Mouse (Mus musculus) kidney, embryonic 15.5 days (tissue): ENCODE data around the gene Sms. TPM values are rescaled to one million over a fixed set of nuclear protein-coding genes. Genes with fewer than 3 reads are reported as not detected.
A peak's percentile ranks its signal among the peaks of the same experiment; 100 is the strongest.

Experiments
- ATAC-seq: fragments of 200-750 bp; cut with Nextera tagmentation; replicated peaks from 2 replicates; pipeline ENCODE4 v1.8.0; 2017; ENCODE audit warnings: moderate TSS enrichment; ENCODE audit not compliant: low FRiP score
- H3K27ac ChIP-seq: fragments of 300-500 bp; sonication (generic); 2 replicates; pipeline ENCODE4 v1.5.1; 2015; ENCODE audit warnings: mild to moderate bottlenecking, inconsistent platforms
- H3K27me3 ChIP-seq: fragments of 300-500 bp; sonication (generic); 2 replicates; pipeline ENCODE4 v1.6.1; 2015; ENCODE audit warnings: inconsistent platforms
- H3K36me3 ChIP-seq: fragments of 300-500 bp; sonication (generic); 2 replicates; pipeline ENCODE4 v1.6.1; 2015; ENCODE audit warnings: inconsistent platforms
- H3K4me1 ChIP-seq: fragments of 300-500 bp; sonication (generic); 2 replicates; pipeline ENCODE4 v1.6.1; 2015; ENCODE audit warnings: inconsistent platforms
- H3K4me2 ChIP-seq: fragments of 300-500 bp; sonication (generic); 2 replicates; pipeline ENCODE4 v1.6.1; 2015; ENCODE audit warnings: moderate library complexity, mild to moderate bottlenecking, inconsistent platforms
- H3K4me3 ChIP-seq: fragments of 300-500 bp; sonication (generic); replicated peaks from 2 replicates; pipeline ENCODE4 v1.5.1; 2015; ENCODE audit warnings: mild to moderate bottlenecking, inconsistent platforms
- H3K9ac ChIP-seq: fragments of 300-500 bp; sonication (generic); 2 replicates; pipeline ENCODE4 v1.6.1; 2015; ENCODE audit warnings: mild to moderate bottlenecking, inconsistent platforms
- H3K9me3 ChIP-seq: fragments of 300-500 bp; sonication (generic); replicated peaks from 2 replicates; pipeline ENCODE4 v1.6.1; 2016; ENCODE audit warnings: inconsistent platforms
- WGBS: fragments of 180-500 bp; shearing (Covaris S2); methylation state at CpG from one replicate; pipeline ENCODE4 v1.1.7; 2015; ENCODE audit warnings: mixed read lengths; 5-methylcytosine and 5-hydroxymethylcytosine counted together
- polyA plus RNA-seq: library from polyadenylated mRNA; unstranded; fragments of >200 nt; fragmentation: Nextera tagmentation; extraction: Ambion mirVana; gene quantifications from 2 replicates; pipeline ENCODE4 v1.2.1, GENCODE M21; 2015

Gene Sms
- 64.0 and 73.2 TPM in 2 replicates for polyA plus RNA-seq

GRCm38 (mm10) chrX:157491944-157492726, at the start of gene Sms:
Gene Sms, minus strand, starts transcription at chrX:157492287.
- H3K4me3 ChIP-seq: peak within 1 kb of the TSS; percentile 66
- ATAC-seq: peak; percentile 94
- 0 out of 2 replicates have a peak, but pooled peaks cover 6% of the 10 kb centered on the region for H3K4me1 ChIP-seq
- peak within 1 kb of the TSS; percentile 63 for H3K4me2 ChIP-seq
- H3K36me3 ChIP-seq: no peaks in the 10 kb centered on the region
- H3K27me3 ChIP-seq: no peaks in the 10 kb centered on the region
- peak within 1 kb of the TSS; percentile 81 for H3K27ac ChIP-seq
- H3K9ac ChIP-seq: peak within 1 kb of the TSS; percentile 70
- WGBS: 22% methylated on average over 23 of the region's 45 CpGs
- no peaks in the 10 kb centered on the region for H3K9me3 ChIP-seq

- H3K36me3 ChIP-seq: no peaks in the 10 kb centered on the region
- no peak for ATAC-seq
- peaks cover 4% of the 10 kb centered on the region; the same call in 1 of the 2 replicates for H3K27me3 ChIP-seq
- no peak overlapping the region for H3K4me3 ChIP-seq
- no peak overlapping the region for H3K4me2 ChIP-seq
- H3K9ac ChIP-seq: no peak overlapping the region
- H3K9me3 ChIP-seq: no peaks in the 10 kb centered on the region
- 67% methylated on average over 5 of the region's 5 CpGs for WGBS
- H3K27ac ChIP-seq: no peak overlapping the region
- H3K4me1 ChIP-seq: no peaks in the 10 kb centered on the region
These were observed 14.3 kb upstream of the Sms start for GRCm38 (mm10) chrX:157506400-157506799.

- Histone ChIP-seq H3K4me2 (no peak overlapping the region), H3K36me3 (no peaks in the 10 kb centered on the region), H3K27ac (no peak overlapping the region), H3K9me3 (no peaks in the 10 kb centered on the region), H3K27me3 (peaks cover 4% of the 10 kb centered on the region; the same call in 1 of the 2 replicates), H3K9ac (no peak overlapping the region), H3K4me1 (no peaks in the 10 kb centered on the region), H3K4me3 (no peak overlapping the region)
- ATAC-seq: no peak
- WGBS: 86% methylated on average over 1 of the region's 1 CpGs
These were observed 12.4 kb upstream of the Sms start for GRCm38 (mm10) chrX:157504506-157504905.

- Histone ChIP-seq H3K36me3 (no peaks in the 10 kb centered on the region), H3K27ac (no peak overlapping the region), H3K4me3 (no peak overlapping the region), H3K9ac (no peak overlapping the region), H3K4me2 (no peak overlapping the region), H3K27me3 (peaks cover 4% of the 10 kb centered on the region; the same call in 1 of the 2 replicates), H3K4me1 (no peaks in the 10 kb centered on the region), H3K9me3 (no peaks in the 10 kb centered on the region)
- no peak for ATAC-seq
- 67% methylated on average over 2 of the region's 2 CpGs for WGBS
These were observed 9.8 kb upstream of the Sms start for GRCm38 (mm10) chrX:157501871-157502270.

- H3K9ac ChIP-seq: no peak overlapping the region
- H3K4me3 ChIP-seq: no peak overlapping the region
- WGBS: 82% methylated on average over 8 of the region's 8 CpGs
- no peak overlapping the region for H3K4me2 ChIP-seq
- no peak for ATAC-seq
- no peaks in the 10 kb centered on the region for H3K4me1 ChIP-seq
- no peak overlapping the region for H3K27ac ChIP-seq
- H3K9me3 ChIP-seq: no peaks in the 10 kb centered on the region
- no peaks in the 10 kb centered on the region for H3K36me3 ChIP-seq
- peaks cover 4% of the 10 kb centered on the region; the same call in 1 of the 2 replicates for H3K27me3 ChIP-seq
These were observed 7.9 kb upstream of the Sms start for GRCm38 (mm10) chrX:157500004-157500403.

- no peak overlapping the region for H3K4me3 ChIP-seq
- H3K36me3 ChIP-seq: no peaks in the 10 kb centered on the region
- ATAC-seq: no peak
- H3K27me3 ChIP-seq: no peaks in the 10 kb centered on the region
- H3K27ac ChIP-seq: no peak overlapping the region
- 0 out of 2 replicates have a peak, but pooled peaks cover 6% of the 10 kb centered on the region for H3K4me1 ChIP-seq
- no peak overlapping the region for H3K4me2 ChIP-seq
- WGBS: 92% methylated on average over 4 of the region's 4 CpGs
- no peaks in the 10 kb centered on the region for H3K9me3 ChIP-seq
- no peak overlapping the region for H3K9ac ChIP-seq
These were observed 1.1 kb upstream of the Sms start for GRCm38 (mm10) chrX:157493159-157493558.

- Histone ChIP-seq H3K4me1 (0 out of 2 replicates have a peak, but pooled peaks cover 6% of the 10 kb centered on the region), H3K4me2 (peak overlapping the region; percentile 63), H3K9ac (peak overlapping the region; percentile 70), H3K4me3 (peak overlapping the region; percentile 66), H3K27ac (peak overlapping the region; percentile 81), H3K36me3 (no peaks in the 10 kb centered on the region), H3K27me3 (no peaks in the 10 kb centered on the region), H3K9me3 (no peaks in the 10 kb centered on the region)
- 18% methylated on average over 60 of the region's 104 CpGs for WGBS
- ATAC-seq: peak; percentile 80
These were observed 747 bp downstream of the Sms start for GRCm38 (mm10) chrX:157491145-157491935.

GRCm38 (mm10) chrX:157490769-157491144, 1.3 kb downstream of the Sms start:
- peak overlapping the region; percentile 63 for H3K4me2 ChIP-seq
- 0 out of 2 replicates have a peak, but pooled peaks cover 6% of the 10 kb centered on the region for H3K4me1 ChIP-seq
- peak overlapping the region; percentile 81; the same call in 1 of the 2 replicates for H3K27ac ChIP-seq
- H3K4me3 ChIP-seq: peak overlapping the region; percentile 66
- no peaks in the 10 kb centered on the region for H3K36me3 ChIP-seq
- no peak for ATAC-seq
- no peaks in the 10 kb centered on the region for H3K9me3 ChIP-seq
- WGBS: 18% methylated on average over 12 of the region's 12 CpGs
- H3K27me3 ChIP-seq: no peaks in the 10 kb centered on the region
- H3K9ac ChIP-seq: peak overlapping the region; percentile 70

GRCm38 (mm10) chrX:157489871-157490721, 2.0 kb downstream of the Sms start:
- H3K9ac ChIP-seq: peak overlapping the region; percentile 70; the same call in 1 of the 2 replicates

GRCm38 (mm10) chrX:157488831-157489230, 3.3 kb downstream of the Sms start:
- no peak for ATAC-seq
- no peaks in the 10 kb centered on the region for H3K36me3 ChIP-seq
- no peak overlapping the region for H3K27ac ChIP-seq
- 0 out of 2 replicates have a peak, but pooled peaks cover 6% of the 10 kb centered on the region for H3K4me1 ChIP-seq
- 77% methylated on average over 3 of the region's 3 CpGs for WGBS
- no peaks in the 10 kb centered on the region for H3K27me3 ChIP-seq
- no peak overlapping the region for H3K9ac ChIP-seq
- H3K9me3 ChIP-seq: no peaks in the 10 kb centered on the region
- H3K4me3 ChIP-seq: no peak overlapping the region
- no peak overlapping the region for H3K4me2 ChIP-seq

More at GRCm38 (mm10) chrX:157489871-157490721, 2.0 kb downstream of the Sms start:
- 22% methylated on average over 9 of the region's 9 CpGs for WGBS
- H3K36me3 ChIP-seq: no peaks in the 10 kb centered on the region
- no peak for ATAC-seq
- H3K4me2 ChIP-seq: peak overlapping the region; percentile 63
- H3K27ac ChIP-seq: no peak overlapping the region
- H3K27me3 ChIP-seq: no peaks in the 10 kb centered on the region
- H3K4me3 ChIP-seq: peak overlapping the region; percentile 66
- H3K9me3 ChIP-seq: no peaks in the 10 kb centered on the region
- 0 out of 2 replicates have a peak, but pooled peaks cover 6% of the 10 kb centered on the region for H3K4me1 ChIP-seq

- 53% methylated on average over 2 of the region's 2 CpGs for WGBS
- no peaks in the 10 kb centered on the region for H3K36me3 ChIP-seq
- H3K27ac ChIP-seq: no peak overlapping the region
- no peak overlapping the region for H3K9ac ChIP-seq
- no peaks in the 10 kb centered on the region for H3K9me3 ChIP-seq
- H3K27me3 ChIP-seq: no peaks in the 10 kb centered on the region
- 0 out of 2 replicates have a peak, but pooled peaks cover 6% of the 10 kb centered on the region for H3K4me1 ChIP-seq
- H3K4me3 ChIP-seq: no peak overlapping the region
- no peak overlapping the region for H3K4me2 ChIP-seq
- ATAC-seq: no peak
These were observed 5.3 kb downstream of the Sms start for GRCm38 (mm10) chrX:157486765-157487164.
